Mouse (Mus musculus) cortical plate, adult 2 months (tissue): ENCODE measurements at regions not wholly inside any gene's neighbourhood (a gene's known extent, or its start where the extent isn't known, plus 50 kb on each side); places are given as distances from the start of the nearest gene placed in this dataset.

Experiments
- H3K27ac ChIP-seq: fragments of 200-500 bp; 2 replicates; pipeline ENCODE4 v1.5.1; 2012; ENCODE audit warnings: low read length, control low read depth, inconsistent platforms; ENCODE audit not compliant: insufficient read depth
- H3K4me1 ChIP-seq: fragments of 200-500 bp; 2 replicates; pipeline ENCODE4 v1.6.1; 2011; ENCODE audit warnings: low read length; ENCODE audit not compliant: control insufficient read depth, insufficient read depth
- H3K4me3 ChIP-seq: fragments of 200-500 bp; 2 replicates; pipeline ENCODE4 v1.5.1; 2011; ENCODE audit warnings: mild to moderate bottlenecking, low read length, control low read depth; ENCODE audit not compliant: insufficient read depth
- CTCF ChIP-seq: fragments of 200-500 bp; IDR thresholded peaks from 2 replicates; pipeline ENCODE4 v1.5.1; 2011; ENCODE audit warnings: mild to moderate bottlenecking, control low read depth, low read length; ENCODE audit not compliant: insufficient read depth; ENCODE audit errors: extremely low read depth
- POLR2A ChIP-seq: fragments of 200-500 bp; IDR thresholded peaks from 2 replicates; pipeline ENCODE4 v1.6.1; 2011; ENCODE audit warnings: mild to moderate bottlenecking, low read length, control low read depth; ENCODE audit not compliant: insufficient read depth; ENCODE audit errors: extremely low read depth

- H3K4me3 ChIP-seq, result no peak overlapping the region
- no peaks in the 10 kb centered on the region for H3K4me1 ChIP-seq
These were observed 531.7 kb upstream of the Mctp2 start for GRCm38 (mm10) chr7:72837992-72838655.

DNA sequence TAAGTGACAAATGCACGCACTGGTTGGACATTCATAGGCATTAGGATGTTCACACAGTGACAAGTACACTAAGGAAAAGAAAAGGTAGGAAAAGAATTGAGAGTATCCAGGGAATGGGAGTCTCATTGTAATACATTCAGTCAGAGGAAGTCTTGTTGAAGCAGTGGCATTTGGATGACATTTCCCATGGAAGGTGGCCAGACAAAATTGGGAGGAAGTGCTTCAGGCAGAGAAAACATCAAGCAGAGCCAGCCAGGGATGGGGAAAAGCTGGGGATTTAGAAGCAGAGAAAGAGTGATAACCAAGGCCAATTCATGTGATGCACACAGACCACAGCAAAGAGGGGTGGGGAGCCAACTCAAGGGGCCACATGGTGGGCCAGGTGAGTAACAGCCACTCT is 524.0 kb upstream of the Rgma start:
- no peak overlapping the region for H3K27ac ChIP-seq
- TF ChIP-seq CTCF (no peak), POLR2A (no peak)
- no peaks in the 10 kb centered on the region for H3K4me1 ChIP-seq
- H3K4me3 ChIP-seq, result no peak overlapping the region

More at GRCm38 (mm10) chr7:72837992-72838655, 531.7 kb upstream of the Mctp2 start:
- TF ChIP-seq POLR2A (no peak), CTCF (no peak)
- no peak overlapping the region for H3K27ac ChIP-seq

- H3K4me3 ChIP-seq, result no peak overlapping the region
- TF ChIP-seq POLR2A (no peak), CTCF (no peak)
- no peak overlapping the region for H3K27ac ChIP-seq
- H3K4me1 ChIP-seq, result no peaks in the 10 kb centered on the region
These were observed 520.8 kb upstream of the Rgma start for GRCm38 (mm10) chr7:72854501-72855002.

- H3K27ac ChIP-seq, result no peak overlapping the region
- no peaks in the 10 kb centered on the region for H3K4me1 ChIP-seq
- TF ChIP-seq POLR2A (no peak), CTCF (no peak)
- H3K4me3 ChIP-seq, result no peak overlapping the region
These were observed 508.1 kb upstream of the Rgma start for GRCm38 (mm10) chr7:72866966-72867754.

GRCm38 (mm10) chr7:72869068-72869467 is 506.2 kb upstream of the Rgma start:
- TF ChIP-seq POLR2A, result no peak
- TF ChIP-seq CTCF, result no peak
- H3K27ac ChIP-seq, result no peak overlapping the region
- no peaks in the 10 kb centered on the region for H3K4me1 ChIP-seq
- no peak overlapping the region for H3K4me3 ChIP-seq

DNA sequence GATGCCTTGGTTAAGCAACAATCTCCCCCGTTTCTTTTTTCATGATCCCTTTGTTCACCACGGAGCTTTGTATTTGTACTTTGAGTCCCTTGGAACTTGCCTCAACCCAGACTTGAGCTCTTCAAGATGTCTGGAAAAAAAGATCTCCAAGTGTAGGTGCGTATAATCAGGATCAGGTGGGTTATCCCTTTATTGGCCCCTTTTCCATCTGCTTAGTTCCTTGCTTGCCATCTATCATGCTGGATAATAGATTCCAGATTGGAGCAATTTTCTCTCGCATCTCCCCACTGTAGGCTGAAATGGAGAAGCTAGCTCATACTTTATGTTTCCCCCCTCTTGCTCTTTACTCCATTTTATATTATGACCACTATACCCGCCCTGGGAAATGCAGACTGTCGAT is 474.5 kb upstream of the Rgma start:
- H3K4me3 ChIP-seq, result no peak overlapping the region
- TF ChIP-seq POLR2A, result no peak
- no peak for TF ChIP-seq CTCF
- H3K4me1 ChIP-seq, result no peaks in the 10 kb centered on the region
- no peak overlapping the region for H3K27ac ChIP-seq

GRCm38 (mm10) chr7:72905891-72906290 is 469.4 kb upstream of the Rgma start:
- TF ChIP-seq POLR2A, result no peak
- no peak for TF ChIP-seq CTCF

GRCm38 (mm10) chr7:72906536-72906935 is 468.8 kb upstream of the Rgma start:
- Histone ChIP-seq H3K4me1 (no peaks in the 10 kb centered on the region), H3K27ac (no peak overlapping the region), H3K4me3 (no peak overlapping the region)
- TF ChIP-seq CTCF, result no peak
- no peak for TF ChIP-seq POLR2A

More at GRCm38 (mm10) chr7:72905891-72906290, 469.4 kb upstream of the Rgma start:
- Histone ChIP-seq H3K27ac (no peak overlapping the region), H3K4me1 (no peaks in the 10 kb centered on the region), H3K4me3 (no peak overlapping the region)

GRCm38 (mm10) chr7:72926772-72927380 is 448.4 kb upstream of the Rgma start:
- Histone ChIP-seq H3K4me3 (no peak overlapping the region), H3K4me1 (no peaks in the 10 kb centered on the region), H3K27ac (no peak overlapping the region)
- TF ChIP-seq CTCF (no peak), POLR2A (no peak)

DNA sequence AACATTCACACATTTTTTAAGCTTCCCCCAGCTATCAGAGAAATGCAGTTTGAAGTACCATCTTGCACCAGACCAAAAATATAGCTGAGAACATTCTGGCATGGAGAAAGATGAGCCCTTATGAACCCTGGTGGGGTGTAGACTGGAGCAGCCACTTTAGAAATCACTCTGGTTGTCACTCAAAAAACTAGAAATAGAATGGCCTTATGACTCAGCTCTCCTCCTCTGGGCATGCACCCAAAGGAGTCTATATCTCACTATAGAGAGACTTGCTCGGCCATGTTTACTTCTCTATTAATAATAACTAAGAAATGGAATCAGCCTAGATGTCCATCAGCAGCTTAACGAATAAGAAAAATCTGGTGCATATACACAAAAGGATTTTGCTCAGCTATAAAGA is 436.5 kb upstream of the Rgma start:
- Histone ChIP-seq H3K27ac (no peak overlapping the region), H3K4me3 (no peak overlapping the region), H3K4me1 (no peaks in the 10 kb centered on the region)
- TF ChIP-seq POLR2A (no peak), CTCF (no peak)
